Mouse (Mus musculus) urinary bladder, postnatal 36 days (tissue): ENCODE results near the gene Bpgm.

ENCODE experiments used
- DNase-seq, 2 experiments: peaks; one replicate each; pipeline ENCODE4 v3.0.0; 2022; ENCODE audit warnings: low spot score in 2 of 2, mixed read lengths in 1 of 2

Gene Bpgm

GRCm38 (mm10) chr6:34528131-34528530 lies 52.1 kb downstream of the Bpgm start:
- no peak for DNase-seq

GRCm38 (mm10) chr6:34529992-34530391 lies 54.0 kb downstream of the Bpgm start:
- no peak for DNase-seq

GRCm38 (mm10) chr6:34533055-34533454 lies 57.0 kb downstream of the Bpgm start:
- DNase-seq = no peak

- DNase-seq = no peak
These were observed 57.9 kb downstream of the Bpgm start for GRCm38 (mm10) chr6:34533896-34534295.

GRCm38 (mm10) chr6:34542866-34543265 lies 66.9 kb downstream of the Bpgm start:
- DNase-seq = no peak

GRCm38 (mm10) chr6:34543303-34544206 lies 67.5 kb downstream of the Bpgm start:
- DNase-seq = no peak

GRCm38 (mm10) chr6:34544207-34544602 lies 68.2 kb downstream of the Bpgm start:
- DNase-seq = no peak

GRCm38 (mm10) chr6:34545286-34545685 lies 69.3 kb downstream of the Bpgm start:
- DNase-seq = no peak

GRCm38 (mm10) chr6:34548406-34548990 lies 72.5 kb downstream of the Bpgm start:
- no peak for DNase-seq

- peak; percentile 26 to 51 for DNase-seq
These were observed 73.0 kb downstream of the Bpgm start for GRCm38 (mm10) chr6:34549017-34549416.

- DNase-seq = no peak
These were observed 76.6 kb downstream of the Bpgm start for GRCm38 (mm10) chr6:34552489-34553157.

GRCm38 (mm10) chr6:34554291-34554997 lies 78.4 kb downstream of the Bpgm start:
- no peak for DNase-seq
